Mouse (Mus musculus) cerebellum, adult (tissue): ENCODE data around the gene Ism1.

Source experiments
- ATAC-seq: cut with Nextera tagmentation; 2 replicates; pipeline ENCODE4 v1.9.2; 2017; ENCODE audit warnings: mild to moderate bottlenecking, moderate library complexity, mixed read lengths; ENCODE audit not compliant: insufficient number of reproducible peaks, low FRiP score, low TSS enrichment

Gene Ism1

GRCm38 (mm10) chr2:139677809-139678274, at the start of gene Ism1:
Gene Ism1 (plus strand): TSS chr2:139678178.
- peak; percentile 51 for ATAC-seq

GRCm38 (mm10) chr2:139628731-139629130, 49.2 kb upstream of the Ism1 start:
- no peak for ATAC-seq

- no peak for ATAC-seq
Observed at GRCm38 (mm10) chr2:139629653-139630052, 48.3 kb upstream of the Ism1 start.

GRCm38 (mm10) chr2:139634506-139634905, 43.5 kb upstream of the Ism1 start:
- no peak for ATAC-seq

GRCm38 (mm10) chr2:139637861-139638260, 40.1 kb upstream of the Ism1 start:
- ATAC-seq = no peak

GRCm38 (mm10) chr2:139641757-139642385, 36.1 kb upstream of the Ism1 start:
- no peak for ATAC-seq

- ATAC-seq = no peak
Observed at GRCm38 (mm10) chr2:139649518-139649917, 28.5 kb upstream of the Ism1 start.

- ATAC-seq = no peak
Observed at GRCm38 (mm10) chr2:139656750-139657149, 21.2 kb upstream of the Ism1 start.

GRCm38 (mm10) chr2:139671838-139672237, 6.1 kb upstream of the Ism1 start:
- no peak for ATAC-seq

- no peak for ATAC-seq
Observed at GRCm38 (mm10) chr2:139672371-139672770, 5.6 kb upstream of the Ism1 start.

- peak; percentile 75 for ATAC-seq
Observed at GRCm38 (mm10) chr2:139677065-139677762, 764 bp upstream of the Ism1 start.

- peak; percentile 77 for ATAC-seq
Observed at GRCm38 (mm10) chr2:139678275-139679140, 530 bp downstream of the Ism1 start.

GRCm38 (mm10) chr2:139682540-139682939, 4.6 kb downstream of the Ism1 start:
- no peak for ATAC-seq

- no peak for ATAC-seq
Observed at GRCm38 (mm10) chr2:139689442-139690003, 11.5 kb downstream of the Ism1 start.

GRCm38 (mm10) chr2:139693521-139693920, 15.5 kb downstream of the Ism1 start:
- ATAC-seq = no peak

- ATAC-seq = no peak
Observed at GRCm38 (mm10) chr2:139694638-139695037, 16.7 kb downstream of the Ism1 start.

- peak; percentile 75 for ATAC-seq
Observed at GRCm38 (mm10) chr2:139696578-139696977, 18.6 kb downstream of the Ism1 start.

GRCm38 (mm10) chr2:139700609-139701008, 22.6 kb downstream of the Ism1 start:
- no peak for ATAC-seq

- no peak for ATAC-seq
Observed at GRCm38 (mm10) chr2:139704951-139705350, 27.0 kb downstream of the Ism1 start.

GRCm38 (mm10) chr2:139708194-139708899, 30.4 kb downstream of the Ism1 start:
- no peak for ATAC-seq
